Mouse (Mus musculus) E14TG2a.4 (cell line): ENCODE measurements around the gene Rorb.

Experiments used
- H3K27me3 ChIP-seq: 2 replicates; pipeline ENCODE4 v1.6.1; 2014; ENCODE audit warnings: low read length, control low read depth; ENCODE audit not compliant: insufficient read depth
- H3K36me3 ChIP-seq: 2 replicates; pipeline ENCODE4 v1.6.1; 2014; ENCODE audit warnings: low read length, control low read depth; ENCODE audit not compliant: insufficient read depth
- H3K4me1 ChIP-seq: replicated peaks from 2 replicates; pipeline ENCODE4 v1.6.1; 2014; ENCODE audit warnings: low read depth, low read length, control low read depth
- H3K4me3 ChIP-seq: replicated peaks from 2 replicates; pipeline ENCODE4 v1.5.1; 2014; ENCODE audit warnings: mild to moderate bottlenecking, low read length
- H3K9me3 ChIP-seq: 2 replicates; pipeline ENCODE4 v1.6.1; 2014; ENCODE audit warnings: low read length, control low read depth
- CTCF ChIP-seq: conservative IDR thresholded peaks from 2 replicates; pipeline ENCODE4 v1.5.1; 2014; ENCODE audit warnings: low read length
- NANOG ChIP-seq: IDR thresholded peaks from 2 replicates; pipeline ENCODE4 v1.6.1; 2014; ENCODE audit warnings: borderline replicate concordance, low read length, mixed read lengths
- POU5F1 ChIP-seq: IDR thresholded peaks from 2 replicates; pipeline ENCODE4 v1.6.1; 2014; ENCODE audit warnings: low read length, borderline replicate concordance

The Rorb gene

GRCm38 (mm10) chr19:18909641-18910040, 201.4 kb downstream of the Rorb start:
- TF ChIP-seq POU5F1 (no peak), NANOG (no peak), CTCF (no peak)
- no peaks in the 10 kb centered on the region for H3K27me3 ChIP-seq
- H3K36me3 ChIP-seq, result no peaks in the 10 kb centered on the region
- H3K9me3 ChIP-seq, result no peaks in the 10 kb centered on the region
- no peak overlapping the region for H3K4me3 ChIP-seq
- H3K4me1 ChIP-seq, result no peaks in the 10 kb centered on the region

- no peaks in the 10 kb centered on the region for H3K4me1 ChIP-seq
- H3K36me3 ChIP-seq, result no peaks in the 10 kb centered on the region
- TF ChIP-seq CTCF (no peak), POU5F1 (no peak), NANOG (no peak)
- no peaks in the 10 kb centered on the region for H3K27me3 ChIP-seq
- no peaks in the 10 kb centered on the region for H3K9me3 ChIP-seq
- H3K4me3 ChIP-seq, result no peak overlapping the region
Observed at GRCm38 (mm10) chr19:18905511-18905910, 205.5 kb downstream of the Rorb start.

- Histone ChIP-seq H3K4me1 (no peaks in the 10 kb centered on the region), H3K36me3 (no peaks in the 10 kb centered on the region), H3K27me3 (no peaks in the 10 kb centered on the region), H3K9me3 (no peaks in the 10 kb centered on the region), H3K4me3 (no peak overlapping the region)
- TF ChIP-seq POU5F1 (no peak), CTCF (no peak), NANOG (no peak)
Observed at GRCm38 (mm10) chr19:18902694-18903067, 208.3 kb downstream of the Rorb start.

GRCm38 (mm10) chr19:18902041-18902693, 208.8 kb downstream of the Rorb start:
- no peaks in the 10 kb centered on the region for H3K4me1 ChIP-seq
- H3K9me3 ChIP-seq, result no peaks in the 10 kb centered on the region
- TF ChIP-seq POU5F1, result no peak
- TF ChIP-seq CTCF, result no peak
- TF ChIP-seq NANOG, result no peak

GRCm38 (mm10) chr19:18898238-18898637, 212.8 kb downstream of the Rorb start:
- H3K27me3 ChIP-seq, result no peaks in the 10 kb centered on the region

More at GRCm38 (mm10) chr19:18902041-18902693, 208.8 kb downstream of the Rorb start:
- Histone ChIP-seq H3K36me3 (no peaks in the 10 kb centered on the region), H3K4me3 (no peak overlapping the region), H3K27me3 (no peaks in the 10 kb centered on the region)

GRCm38 (mm10) chr19:18890216-18890615, 220.8 kb downstream of the Rorb start:
- no peaks in the 10 kb centered on the region; the same call in 1 of the 2 replicates for H3K27me3 ChIP-seq
- H3K4me1 ChIP-seq, result peaks cover 6% of the 10 kb centered on the region
- H3K4me3 ChIP-seq, result no peak overlapping the region
- no peaks in the 10 kb centered on the region for H3K9me3 ChIP-seq
- H3K36me3 ChIP-seq, result no peaks in the 10 kb centered on the region
- TF ChIP-seq POU5F1, result no peak

More at GRCm38 (mm10) chr19:18898238-18898637, 212.8 kb downstream of the Rorb start:
- Histone ChIP-seq H3K36me3 (no peaks in the 10 kb centered on the region), H3K9me3 (no peaks in the 10 kb centered on the region), H3K4me3 (no peak overlapping the region), H3K4me1 (no peaks in the 10 kb centered on the region)
- TF ChIP-seq NANOG (no peak), CTCF (no peak), POU5F1 (no peak)

- Histone ChIP-seq H3K4me3 (no peak overlapping the region), H3K27me3 (no peaks in the 10 kb centered on the region; the same call in 1 of the 2 replicates), H3K4me1 (peaks cover 6% of the 10 kb centered on the region), H3K36me3 (no peaks in the 10 kb centered on the region), H3K9me3 (no peaks in the 10 kb centered on the region)
- no peak for TF ChIP-seq NANOG
- TF ChIP-seq POU5F1, result no peak
- no peak for TF ChIP-seq CTCF
Observed at GRCm38 (mm10) chr19:18889632-18890031, 221.4 kb downstream of the Rorb start.

- Histone ChIP-seq H3K27me3 (no peaks in the 10 kb centered on the region; the same call in 1 of the 2 replicates), H3K36me3 (no peaks in the 10 kb centered on the region), H3K9me3 (no peaks in the 10 kb centered on the region), H3K4me3 (no peak overlapping the region), H3K4me1 (peaks cover 6% of the 10 kb centered on the region)
- TF ChIP-seq NANOG (no peak), POU5F1 (no peak), CTCF (no peak)
Observed at GRCm38 (mm10) chr19:18889117-18889627, 221.8 kb downstream of the Rorb start.

- Histone ChIP-seq H3K4me1 (peaks cover 6% of the 10 kb centered on the region), H3K9me3 (no peaks in the 10 kb centered on the region), H3K4me3 (no peak overlapping the region), H3K27me3 (no peaks in the 10 kb centered on the region; the same call in 1 of the 2 replicates), H3K36me3 (no peaks in the 10 kb centered on the region)
- TF ChIP-seq POU5F1 (no peak), CTCF (no peak), NANOG (no peak)
Observed at GRCm38 (mm10) chr19:18888491-18889116, 222.4 kb downstream of the Rorb start.
